Mouse (Mus musculus): ENCODE measurements around the gene Chn2.

- TF ChIP-seq EP300 (IDR thresholded peaks at IDR 0.05; ENCODE audit: insufficient read depth, low read depth, low read length) (no peak), CTCF (IDR thresholded peaks at IDR 0.05; ENCODE audit: low read depth, low read length) (peak; percentile 73)
Measured at GRCm38 (mm10) chr6:54253206-54253605, 213.9 kb downstream of the Chn2 start.
